Comparison of ENCODE assay signal across 7 mouse cellular contexts in the genomic region with DNA sequence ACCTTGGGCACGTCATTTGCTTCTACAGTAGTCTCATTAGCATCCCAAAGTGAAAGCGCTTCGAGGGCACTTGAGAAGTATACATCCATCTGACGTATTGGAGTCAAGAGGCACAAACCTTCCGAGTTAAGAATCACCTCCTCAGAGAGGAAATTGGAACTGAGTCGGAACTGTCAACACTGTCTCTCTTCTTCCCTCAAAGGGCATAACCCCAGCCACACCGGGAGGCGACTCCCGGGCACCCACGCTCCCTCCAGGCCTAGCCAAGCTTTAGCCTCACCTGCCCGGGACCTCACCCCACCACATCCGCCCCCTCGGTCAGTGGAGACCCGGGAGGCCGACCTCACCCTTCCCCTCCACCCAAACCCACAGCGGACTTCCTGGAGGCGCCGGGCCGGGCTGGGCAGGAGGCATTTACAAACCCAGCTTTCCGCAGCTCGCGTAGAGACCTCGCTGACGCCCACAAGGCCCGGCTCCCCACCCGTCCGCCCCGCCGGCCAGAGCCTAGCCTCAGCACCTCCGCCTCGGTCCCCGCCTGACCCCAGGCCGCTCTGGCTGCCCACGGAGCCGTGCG. TPM values are rescaled to one million over a fixed set of nuclear protein-coding genes. Genes with fewer than 3 reads are reported as not detected.
DNase-seq lines count a peak whose midpoint lies in the region; ATAC-seq and TF ChIP-seq lines count a peak whose summit lies in the region.

No protein-coding gene starts in this region.

- no peaks in the 10 kb centered on the region for H3K36me3 ChIP-seq in lung, embryonic 14.5 days (ENCODE audit: insufficient read depth)
- H3K36me3 ChIP-seq in forebrain, embryonic 13.5 days (ENCODE audit: poor library complexity, severe bottlenecking), result no peaks in the 10 kb centered on the region
- H3K36me3 ChIP-seq in limb, embryonic 12.5 days, result no peaks in the 10 kb centered on the region

- under 1% methylated on average over 36 of the region's 36 CpGs for WGBS in lung, embryonic 14.5 days
- under 1% methylated on average over 34 of the region's 36 CpGs for WGBS in forebrain, embryonic 13.5 days
- under 1% methylated on average over 36 of the region's 36 CpGs for WGBS in limb, embryonic 12.5 days

- H3K4me3 ChIP-seq in lung, embryonic 14.5 days (ENCODE audit: low read depth, low read length), result peak overlapping the region; percentile 91
- H3K4me3 ChIP-seq in forebrain, embryonic 13.5 days, result peak overlapping the region; percentile 94
- peak overlapping the region; percentile 93 for H3K4me3 ChIP-seq in limb, embryonic 12.5 days (replicated peaks)

- H3K9ac ChIP-seq in lung, embryonic 14.5 days, result peak overlapping the region; percentile 94
- peak overlapping the region; percentile 91 for H3K9ac ChIP-seq in forebrain, embryonic 13.5 days
- H3K9ac ChIP-seq in limb, embryonic 12.5 days (replicated peaks), result peak overlapping the region; percentile 87

- peak overlapping the region; percentile 87 for H3K4me2 ChIP-seq in lung, embryonic 14.5 days
- H3K4me2 ChIP-seq in forebrain, embryonic 13.5 days, result peak overlapping the region; percentile 77
- peak overlapping the region; percentile 83 for H3K4me2 ChIP-seq in limb, embryonic 12.5 days

- peak; percentile 35 for DNase-seq in lung, embryonic 14.5 days
- no peak for DNase-seq in lung, postnatal 10 days
- peak; percentile 20 for DNase-seq in WW6 (ENCODE audit: low read depth, low spot score)
- DNase-seq in natural killer cell, adult 2 months (ENCODE audit: low spot score in 2 of 2), result peak; percentile 68 to 71
- no peak for DNase-seq in yolk sac, embryonic 10.5 days (ENCODE audit: low spot score)

- ATAC-seq in lung, embryonic 14.5 days (ENCODE audit: insufficient read depth), result peak; percentile 52; the same call in 1 of the 2 replicates
- ATAC-seq in forebrain, embryonic 13.5 days, result peak; percentile 40; the same call in 1 of the 2 replicates
- ATAC-seq in limb, embryonic 12.5 days (ENCODE audit: insufficient number of reproducible peaks, insufficient read depth, low FRiP score, low TSS enrichment, low read depth), result peak; percentile 10

- H3K4me1 ChIP-seq in lung, embryonic 14.5 days (ENCODE audit: insufficient read depth), result no peaks in the 10 kb centered on the region
- H3K4me1 ChIP-seq in forebrain, embryonic 13.5 days, result peaks cover 7% of the 10 kb centered on the region
- peaks cover 10% of the 10 kb centered on the region for H3K4me1 ChIP-seq in limb, embryonic 12.5 days (replicated peaks)

- no peaks in the 10 kb centered on the region for H3K27me3 ChIP-seq in lung, embryonic 14.5 days (ENCODE audit: insufficient read depth, low read length)
- no peaks in the 10 kb centered on the region for H3K27me3 ChIP-seq in forebrain, embryonic 13.5 days
- no peaks in the 10 kb centered on the region for H3K27me3 ChIP-seq in limb, embryonic 12.5 days

- no peak for TF ChIP-seq CTCF in lung, embryonic 14.5 days (IDR thresholded peaks at IDR 0.05; ENCODE audit: low read depth)

- peak overlapping the region; percentile 79 for H3K27ac ChIP-seq in lung, embryonic 14.5 days (ENCODE audit: low read depth)
- peak overlapping the region; percentile 65 for H3K27ac ChIP-seq in forebrain, embryonic 13.5 days
- peak overlapping the region; percentile 59 for H3K27ac ChIP-seq in limb, embryonic 12.5 days

- H3K9me3 ChIP-seq in lung, embryonic 14.5 days (ENCODE audit: low read depth, low read length), result no peaks in the 10 kb centered on the region
- H3K9me3 ChIP-seq in forebrain, embryonic 13.5 days (replicated peaks), result no peaks in the 10 kb centered on the region
- no peaks in the 10 kb centered on the region for H3K9me3 ChIP-seq in limb, embryonic 12.5 days

RNA-seq across cellular contexts. Expression of gene Pdcd10, which starts 0.4 kb away (rescaled TPM):
- 93.8 and 103 TPM in 2 replicates for polyA plus RNA-seq in lung, embryonic 14.5 days (2014; fragmentation: Nextera tagmentation; extraction: Ambion mirVana)
- polyA plus RNA-seq in forebrain, embryonic 13.5 days (2015; fragmentation: Nextera tagmentation; extraction: Ambion mirVana), result 80.1 and 87.3 TPM in 2 replicates
- polyA plus RNA-seq in limb, embryonic 12.5 days (2016; fragmentation: Nextera tagmentation; extraction: Ambion mirVana), result 92.2 and 97.1 TPM in 2 replicates

RNA-seq across cellular contexts. Expression of gene Serpini1, which starts 1.1 kb away (rescaled TPM):
- 1.1 and 1.6 TPM in 2 replicates for polyA plus RNA-seq in lung, embryonic 14.5 days (2014; fragmentation: Nextera tagmentation; extraction: Ambion mirVana)
- 67.7 and 76.3 TPM in 2 replicates for polyA plus RNA-seq in forebrain, embryonic 13.5 days (2015; fragmentation: Nextera tagmentation; extraction: Ambion mirVana)
- 6.9 and 7.6 TPM in 2 replicates for polyA plus RNA-seq in limb, embryonic 12.5 days (2016; fragmentation: Nextera tagmentation; extraction: Ambion mirVana)

Comparison
In these comparisons a context has a peak if more than half of its experiments do, and no peak if none do; other contexts are left out.
1. DNase-seq: peak in lung, embryonic 14.5 days (single experiment), WW6 (single experiment) and natural killer cell, adult 2 months (2 of 2); none in lung, postnatal 10 days (single experiment) and yolk sac, embryonic 10.5 days (single experiment).
2. Peak in every context shown above with its lines, with median percentiles within 50 percentile points of each other: ATAC-seq, H3K27ac ChIP-seq, H3K4me2 ChIP-seq, H3K4me3 ChIP-seq and H3K9ac ChIP-seq.